Mouse (Mus musculus) left cerebral cortex, adult 2 months (tissue): ENCODE measurements around the gene 2700081O15Rik. TPM values are rescaled to one million over a fixed set of nuclear protein-coding genes. Genes with fewer than 3 reads are reported as not detected.

Experiments used
- DNase-seq, 2 experiments: peaks; one replicate each; pipeline ENCODE4 v3.0.0; 2021 to 2022; ENCODE audit warnings: low spot score in 2 of 2, mixed read lengths in 1 of 2; ENCODE audit errors: extremely low spot score in 1 of 2
- H3K27ac ChIP-seq: fragments of 200-600 bp; 2 replicates; pipeline ENCODE4 v1.8.1; 2022
- H3K4me3 ChIP-seq: fragments of 200-600 bp; 2 replicates; pipeline ENCODE4 v1.8.1; 2022
- CTCF ChIP-seq: fragments of 200-600 bp; IDR thresholded peaks from 2 replicates; pipeline ENCODE4 v1.8.1; 2022; ENCODE audit warnings: antibody characterized with exemption, mild to moderate bottlenecking, moderate library complexity
- intact Hi-C: fragments of 180-260 bp; cut with DNase I; formaldehyde crosslinking; loops from one replicate; pipeline ENCODE4 v1.15.1; 2025
- microRNA-seq, 2 experiments: library from miRNA; unstranded; fragments of <30 nt; microRNA quantifications; one replicate each; pipeline ENCODE4 v1.2.0; 2021
- total RNA-seq, 2 experiments: library from RNA; stranded (reverse); gene quantifications; 2 replicates each; pipeline ENCODE4 v1.2.3; 2021

Gene 2700081O15Rik
- total RNA-seq, 2 experiments from 2014 or later, result 32.1 to 34.1 TPM

DNA sequence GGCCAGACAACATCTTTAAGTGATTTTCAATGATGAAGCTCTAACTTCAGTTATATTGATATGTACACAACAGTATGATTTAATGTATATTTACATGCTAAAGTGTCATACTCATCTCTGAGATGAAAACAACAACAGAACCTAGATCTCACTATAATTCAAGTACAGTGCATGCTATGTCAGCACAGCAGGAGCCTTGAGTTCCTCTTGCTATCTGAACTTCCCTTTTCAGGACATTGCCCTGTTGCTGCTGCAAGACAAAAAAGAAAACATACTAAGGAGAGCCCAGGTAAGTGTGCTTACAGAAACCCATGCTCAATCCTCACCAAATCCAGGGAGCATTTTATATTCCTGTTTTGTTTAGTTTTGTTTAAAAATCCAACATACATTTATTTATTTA, 20.9 kb downstream of the 2700081O15Rik start:
- no peak for TF ChIP-seq CTCF
- no peak for DNase-seq
- Histone ChIP-seq H3K4me3 (no peak overlapping the region), H3K27ac (no peak overlapping the region)
- intact Hi-C loops, result no loop called here

DNA sequence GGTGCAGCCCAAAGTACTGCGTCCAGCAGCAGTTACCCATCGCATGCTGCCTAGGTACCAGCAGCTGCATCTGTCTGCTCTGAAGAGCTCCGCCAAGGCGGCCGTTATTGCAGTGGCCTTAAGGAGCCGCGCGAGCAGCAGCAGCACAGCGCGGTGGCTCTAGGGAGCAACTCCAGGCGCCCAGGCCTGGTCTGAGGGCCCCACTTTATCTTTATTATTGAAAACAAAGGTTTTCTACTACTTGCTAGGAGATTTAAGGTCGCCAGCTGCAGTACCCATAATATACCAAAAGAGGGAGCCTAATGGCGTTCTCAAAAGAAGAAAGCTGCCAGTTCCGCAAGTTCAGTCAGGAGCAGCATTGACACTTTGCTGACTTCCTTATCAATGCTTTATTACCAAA, 24.1 kb downstream of the 2700081O15Rik start:
- DNase-seq, result no peak

DNA sequence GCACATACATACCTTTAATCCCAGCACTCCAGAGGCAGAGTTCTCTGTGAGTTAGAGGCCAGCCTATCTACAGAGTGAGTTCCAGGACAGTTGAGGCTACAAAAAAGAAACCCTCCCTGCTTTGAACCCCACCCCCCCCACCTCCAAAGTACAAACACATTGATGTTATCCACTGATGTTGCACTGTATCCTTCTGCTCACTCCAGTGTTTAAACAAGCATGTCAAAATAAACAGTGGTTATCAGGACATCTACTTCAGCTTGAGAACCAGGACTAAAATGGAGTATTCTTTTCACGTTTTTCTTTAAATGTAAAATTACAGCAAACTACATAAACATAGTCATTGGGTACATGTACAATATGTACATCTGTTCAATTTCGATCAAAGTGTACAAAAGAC, 27.7 kb downstream of the 2700081O15Rik start:
- no peak overlapping the region for H3K27ac ChIP-seq
- no peak for TF ChIP-seq CTCF
- no peak overlapping the region for H3K4me3 ChIP-seq
- intact Hi-C loops, result no loop called here
- DNase-seq, result no peak

More for the DNA sequence above, 24.1 kb downstream of the 2700081O15Rik start:
- TF ChIP-seq CTCF, result peak; percentile 79
- intact Hi-C loops, result no loop called here
- no peak overlapping the region for H3K27ac ChIP-seq
- no peak overlapping the region for H3K4me3 ChIP-seq

DNA sequence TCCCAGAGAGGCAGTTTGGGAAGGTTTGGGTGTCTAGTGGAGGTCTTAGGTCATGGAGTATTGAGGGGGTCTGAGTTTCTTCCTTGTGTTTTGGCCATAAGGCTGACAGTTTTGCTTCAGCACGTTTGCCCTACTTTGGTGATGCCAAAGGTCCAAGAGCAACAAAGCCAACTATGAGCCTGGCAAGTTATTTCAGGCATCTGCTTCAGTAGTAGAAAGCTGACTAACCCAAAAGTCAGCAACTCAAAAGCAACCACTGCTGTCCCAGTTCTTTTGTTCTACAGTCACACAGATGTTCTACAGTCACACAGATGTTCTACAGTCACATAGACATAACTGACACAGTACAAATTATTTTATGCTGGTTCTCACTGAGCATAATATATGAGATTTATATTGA, 28.2 kb downstream of the 2700081O15Rik start:
- no peak for DNase-seq

DNA sequence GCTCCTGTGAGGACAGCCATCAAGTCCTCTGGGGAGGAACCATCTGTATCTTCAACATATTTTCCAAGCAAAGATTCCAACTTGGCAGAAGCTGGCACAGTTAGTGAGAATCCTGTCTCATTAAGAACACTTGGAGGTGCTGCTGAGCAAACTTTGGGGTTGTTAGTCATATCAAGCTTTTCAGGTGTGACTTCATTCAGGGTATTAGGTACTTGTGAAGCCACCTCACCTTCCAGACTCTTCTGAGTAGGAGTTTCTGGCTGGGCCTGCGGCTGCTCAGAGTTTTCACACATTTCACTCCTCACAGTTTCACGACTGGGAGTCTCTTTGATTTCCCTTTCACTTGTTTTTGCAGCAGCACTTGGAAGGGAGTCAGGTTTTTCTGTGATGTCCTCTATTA, 39.4 kb downstream of the 2700081O15Rik start:
- Histone ChIP-seq H3K27ac (no peak overlapping the region), H3K4me3 (no peak overlapping the region)
- intact Hi-C loops, result no loop called here
- peak; percentile 6 for TF ChIP-seq CTCF
- DNase-seq, result no peak

More for the DNA sequence above, 28.2 kb downstream of the 2700081O15Rik start:
- no peak overlapping the region for H3K27ac ChIP-seq
- intact Hi-C loops, result no loop called here
- H3K4me3 ChIP-seq, result no peak overlapping the region
- TF ChIP-seq CTCF, result no peak

DNA sequence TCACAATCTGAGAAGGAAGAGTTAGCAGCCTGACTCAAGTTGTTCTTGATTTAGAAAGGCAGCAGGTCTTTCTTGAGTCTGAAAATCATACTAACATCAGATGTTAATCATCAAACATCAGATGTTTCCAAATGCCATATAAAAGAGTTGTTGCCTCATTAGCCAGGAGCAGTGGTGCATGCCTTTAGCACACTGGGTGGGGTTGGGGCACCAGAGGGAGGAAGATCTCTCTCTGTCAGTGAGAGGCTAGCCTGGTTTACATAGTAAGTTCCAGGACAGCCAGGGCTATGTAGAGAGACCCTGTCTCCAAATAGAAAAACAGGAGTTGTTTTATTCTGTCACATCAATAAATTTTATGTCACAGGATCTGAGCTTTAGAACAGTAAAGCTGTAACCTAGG, 41.5 kb downstream of the 2700081O15Rik start:
- no peak for DNase-seq
- intact Hi-C loops, result no loop called here
- Histone ChIP-seq H3K27ac (no peak overlapping the region), H3K4me3 (no peak overlapping the region)
- no peak for TF ChIP-seq CTCF

DNA sequence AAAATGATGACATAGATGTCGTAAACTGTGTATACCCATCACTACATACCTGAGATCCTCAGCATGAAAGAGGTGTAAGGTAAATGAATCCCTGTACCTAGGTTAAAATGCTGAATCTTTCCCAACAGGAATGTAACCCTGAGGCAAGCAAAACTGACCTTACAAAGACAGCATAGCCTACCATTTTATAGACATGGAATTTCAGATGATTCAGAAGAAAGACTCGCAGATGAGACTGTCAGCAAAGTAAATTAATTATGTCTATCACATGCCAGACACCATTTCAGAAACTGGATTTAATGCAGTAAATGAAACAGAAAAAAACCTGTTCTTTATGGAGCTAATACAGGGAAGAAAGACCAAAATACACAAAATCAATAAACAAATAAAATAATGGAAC, 41.9 kb downstream of the 2700081O15Rik start:
- TF ChIP-seq CTCF, result no peak
- no peak for DNase-seq
- no peak overlapping the region for H3K27ac ChIP-seq
- no peak overlapping the region for H3K4me3 ChIP-seq
- intact Hi-C loops, result no loop called here

DNA sequence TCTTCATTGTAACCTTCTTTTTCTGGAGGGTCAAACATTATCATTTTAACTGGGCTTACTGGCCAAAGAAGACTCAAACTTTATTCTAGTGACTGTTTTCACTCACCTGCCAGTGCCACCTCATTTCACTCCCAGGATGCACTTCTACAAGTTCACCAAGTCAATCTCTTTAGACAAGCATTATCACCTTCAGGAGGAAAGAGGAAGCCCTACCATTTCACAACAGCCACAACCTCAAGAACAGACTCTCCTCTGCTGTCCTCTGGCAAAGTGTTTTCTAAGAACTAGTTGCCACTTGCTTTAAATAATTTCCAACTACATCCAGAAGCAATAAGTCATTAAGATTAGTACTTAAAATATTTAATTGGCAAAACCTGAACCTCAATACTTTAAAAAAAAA, 50.5 kb downstream of the 2700081O15Rik start:
- Histone ChIP-seq H3K4me3 (no peak overlapping the region), H3K27ac (no peak overlapping the region)
- no peak for DNase-seq
- intact Hi-C loops, result no loop called here
- TF ChIP-seq CTCF, result no peak

DNA sequence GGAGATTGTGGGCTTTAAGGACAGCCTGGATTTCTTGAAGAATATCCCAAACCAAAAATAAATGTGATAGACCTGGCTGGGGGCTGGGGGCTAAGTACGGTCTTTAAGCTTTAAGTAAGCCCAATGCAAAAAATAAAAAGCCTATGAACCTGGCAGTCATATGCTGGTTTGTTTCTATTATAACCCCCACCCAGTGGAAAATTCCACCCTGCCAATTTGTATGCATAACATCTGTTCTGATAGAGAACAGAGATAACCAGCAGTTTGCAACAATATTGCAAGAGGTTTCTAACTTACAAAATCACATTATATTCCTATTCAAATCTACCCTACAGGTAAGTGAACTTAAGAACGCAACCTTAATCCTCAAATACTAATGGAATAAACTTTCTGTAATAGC, 53.2 kb downstream of the 2700081O15Rik start:
- DNase-seq, result no peak

More for the DNA sequence above, 53.2 kb downstream of the 2700081O15Rik start:
- intact Hi-C loops, result no loop called here
- Histone ChIP-seq H3K4me3 (no peak overlapping the region), H3K27ac (no peak overlapping the region)
- TF ChIP-seq CTCF, result no peak

Small RNA genes lying within 50 kb of the gene (microRNA-seq; reads per million reads assigned to microRNA genes)
- gene Mir6991, result 0.96 to 0.97 reads per million in 2 experiments

Other genes starting within 250 kb of the 2700081O15Rik start
- 100 to 1,000 TPM; 257 to 267 TPM for gene Otub1, start 211.3 kb upstream of the 2700081O15Rik start, total RNA-seq
- 100 to 1,000 TPM; 934 to 941 TPM for gene Cox8a, start 200.0 kb upstream of the 2700081O15Rik start, total RNA-seq
- gene Naa40, start 176.4 kb upstream of the 2700081O15Rik start, total RNA-seq, result 10 to 100 TPM; 35.7 to 37.4 TPM
- 10 to 100 TPM; 14.3 to 14.7 TPM for gene Rcor2, start 150.3 kb upstream of the 2700081O15Rik start, total RNA-seq
- gene Mark2, start 75.8 kb upstream of the 2700081O15Rik start, total RNA-seq, result 100 to 1,000 TPM; 133 to 148 TPM
- 10 to 100 TPM; 27.9 to 28.0 TPM for gene Spindoc, start 34.6 kb upstream of the 2700081O15Rik start, total RNA-seq
- gene Rtn3, start 65.7 kb downstream of the 2700081O15Rik start, total RNA-seq, result 100 to 1,000 TPM; 792 to 823 TPM
- 10 to 100 TPM; 21.8 to 23.6 TPM for gene Atl3, start 76.4 kb downstream of the 2700081O15Rik start, total RNA-seq
- 10 to 100 TPM; 26.8 to 30.8 TPM for gene Pla2g16, start 139.8 kb downstream of the 2700081O15Rik start, total RNA-seq
- under 1 TPM; 0.48 to 0.49 TPM for gene Lgals12, start 189.6 kb downstream of the 2700081O15Rik start, total RNA-seq
- gene Hrasls5, start 194.9 kb downstream of the 2700081O15Rik start, total RNA-seq, result not detected